Mouse (Mus musculus) liver, adult 2 months (tissue): ENCODE measurements around the gene Atp11a. TPM values are rescaled to one million over a fixed set of nuclear protein-coding genes. Genes with fewer than 3 reads are reported as not detected.
A peak's percentile ranks its signal among the peaks of the same experiment; 100 is the strongest.

Source experiments
- DNase-seq: peaks from one replicate; pipeline ENCODE4 v3.0.0-alpha.2; 2011; ENCODE audit warnings: low read depth, low spot score; ENCODE audit errors: extremely low read depth
- H3K27ac ChIP-seq: fragments of 200-500 bp; replicated peaks from 2 replicates; pipeline ENCODE4 v1.5.1; 2012; ENCODE audit warnings: low read depth, mild to moderate bottlenecking, control low read depth, inconsistent platforms, low read length; ENCODE audit not compliant: insufficient read depth
- H3K27me3 ChIP-seq: fragments of 200-500 bp; 2 replicates; pipeline ENCODE4 v1.6.1; 2012; ENCODE audit warnings: mild to moderate bottlenecking, moderate library complexity, low read length, inconsistent platforms; ENCODE audit not compliant: control insufficient read depth, insufficient read depth
- H3K36me3 ChIP-seq: fragments of 200-500 bp; 2 replicates; pipeline ENCODE4 v1.6.1; 2012; ENCODE audit warnings: low read length, inconsistent platforms; ENCODE audit not compliant: control insufficient read depth, insufficient read depth
- H3K4me1 ChIP-seq: fragments of 200-500 bp; 2 replicates; pipeline ENCODE4 v1.6.1; 2011; ENCODE audit warnings: low read length; ENCODE audit not compliant: control insufficient read depth, insufficient read depth
- H3K4me3 ChIP-seq: fragments of 200-500 bp; 2 replicates; pipeline ENCODE4 v1.5.1; 2011; ENCODE audit warnings: low read depth, mild to moderate bottlenecking, control low read depth, low read length, moderate library complexity; ENCODE audit not compliant: insufficient read depth
- H3K79me2 ChIP-seq: fragments of 200-500 bp; 2 replicates; pipeline ENCODE4 v1.6.1; 2012; ENCODE audit warnings: inconsistent platforms, mild to moderate bottlenecking, low read length, moderate library complexity; ENCODE audit not compliant: control insufficient read depth, insufficient read depth
- H3K9ac ChIP-seq: fragments of 200-500 bp; 2 replicates; pipeline ENCODE4 v1.6.1; 2012; ENCODE audit warnings: low read depth, mild to moderate bottlenecking, control low read depth, inconsistent platforms, low read length
- CTCF ChIP-seq: fragments of 200-500 bp; IDR thresholded peaks from 2 replicates; pipeline ENCODE4 v1.5.1; 2011; ENCODE audit warnings: low read depth, low read length, control low read depth
- POLR2A ChIP-seq: fragments of 200-500 bp; IDR thresholded peaks from 2 replicates; pipeline ENCODE4 v1.6.1; 2011; ENCODE audit warnings: low read length, control low read depth; ENCODE audit not compliant: insufficient read depth; ENCODE audit errors: extremely low read depth
- WGBS: fragments of 180-500 bp; shearing (Covaris S2); methylation state at CpG from one replicate; pipeline ENCODE4 v1.1.7; 2018; 5-methylcytosine and 5-hydroxymethylcytosine counted together
- polyA plus RNA-seq: library from polyadenylated mRNA; depleted of rRNA; stranded (reverse); fragments of >200 nt; gene quantifications from 2 replicates; pipeline ENCODE4 v1.2.3, GENCODE M21; 2012; rRNA removed
- total RNA-seq: library from RNA; depleted of rRNA; stranded (reverse); fragments of >200 nt; gene quantifications from 2 replicates; pipeline ENCODE4 v1.2.3, GENCODE M21; 2014; rRNA removed

Gene Atp11a
- total and polyA plus RNA-seq, 2 experiments = 4.8 to 6.6 TPM

DNA sequence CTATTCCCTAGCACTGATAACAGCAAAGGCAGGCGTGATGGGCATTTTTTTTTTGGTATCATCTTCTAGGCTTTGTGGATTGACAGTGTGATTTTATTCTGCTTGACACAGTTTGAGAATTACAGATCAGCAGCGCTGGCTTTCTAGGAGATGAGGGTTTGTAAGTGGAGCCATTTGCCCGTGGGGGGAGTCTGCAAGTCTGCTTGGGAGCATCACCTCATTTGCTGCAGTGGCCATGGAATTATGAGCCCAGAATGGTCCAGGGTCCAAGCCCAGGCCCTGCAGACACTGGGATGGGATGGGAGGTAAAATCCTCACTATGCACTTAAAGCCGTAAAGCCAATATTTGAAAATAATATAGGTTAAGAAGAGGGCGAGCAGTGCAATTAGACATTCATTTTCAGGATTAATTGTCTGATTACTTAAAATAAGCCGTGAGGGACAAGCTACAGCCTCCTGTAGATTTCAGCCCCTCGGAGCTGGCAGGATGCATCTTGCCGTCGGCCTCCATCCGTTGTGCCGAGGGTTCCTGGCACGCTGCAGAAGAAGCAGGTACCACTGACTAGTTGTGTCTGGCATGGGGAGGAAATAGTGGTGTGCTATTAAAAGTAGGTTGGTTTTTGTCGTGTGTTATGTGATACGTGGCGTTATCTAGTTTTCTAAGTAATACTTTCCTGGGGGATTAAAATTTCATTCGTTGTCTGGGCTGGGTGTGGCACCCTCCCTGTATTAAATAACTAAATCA lies 159.5 kb downstream of the Atp11a start:
- no peaks in the 10 kb centered on the region for H3K4me1 ChIP-seq
- no peaks in the 10 kb centered on the region for H3K79me2 ChIP-seq
- 73% methylated on average over 16 of the region's 16 CpGs for WGBS
- no peaks in the 10 kb centered on the region for H3K36me3 ChIP-seq
- TF ChIP-seq POLR2A = no peak
- peaks cover 5% of the 10 kb centered on the region for H3K27me3 ChIP-seq
- no peak for DNase-seq
- no peak overlapping the region for H3K27ac ChIP-seq
- no peak overlapping the region for H3K9ac ChIP-seq
- no peak overlapping the region for H3K4me3 ChIP-seq

- H3K36me3 ChIP-seq = no peaks in the 10 kb centered on the region
- DNase-seq = no peak
- TF ChIP-seq CTCF (no peak), POLR2A (no peak)
Measured at GRCm38 (mm10) chr8:12917029-12917428, 160.2 kb downstream of the Atp11a start.

GRCm38 (mm10) chr8:12917831-12918230 lies 161.0 kb downstream of the Atp11a start:
- H3K79me2 ChIP-seq = no peaks in the 10 kb centered on the region
- TF ChIP-seq POLR2A = no peak
- no peak overlapping the region for H3K4me3 ChIP-seq
- no peaks in the 10 kb centered on the region for H3K36me3 ChIP-seq
- H3K4me1 ChIP-seq = no peaks in the 10 kb centered on the region
- 39% methylated on average over 4 of the region's 4 CpGs for WGBS
- no peak overlapping the region for H3K27ac ChIP-seq
- H3K27me3 ChIP-seq = peaks cover 5% of the 10 kb centered on the region
- DNase-seq = peak; percentile 14
- no peak overlapping the region for H3K9ac ChIP-seq

More at GRCm38 (mm10) chr8:12917029-12917428, 160.2 kb downstream of the Atp11a start:
- Histone ChIP-seq H3K4me1 (no peaks in the 10 kb centered on the region), H3K27me3 (peaks cover 5% of the 10 kb centered on the region), H3K4me3 (no peak overlapping the region), H3K27ac (no peak overlapping the region), H3K79me2 (no peaks in the 10 kb centered on the region), H3K9ac (no peak overlapping the region)
- 74% methylated on average over 3 of the region's 3 CpGs for WGBS

Other genes with a start within 250 kb of the Atp11a start
- gene Spaca7, start 184.0 kb upstream of the Atp11a start, total RNA-seq = not detected in 2 replicates
- gene Spaca7, start 184.0 kb upstream of the Atp11a start, polyA plus RNA-seq = not detected in 2 replicates
- 12.8 and 19.1 TPM in 2 replicates for gene Tubgcp3, start 84.8 kb upstream of the Atp11a start, total RNA-seq
- 14.4 and 21.9 TPM in 2 replicates for gene Tubgcp3, start 84.8 kb upstream of the Atp11a start, polyA plus RNA-seq
- gene Mcf2l, start 116.8 kb downstream of the Atp11a start, total RNA-seq = 0.40 and 1.1 TPM in 2 replicates
- 0.11 and 0.32 TPM in 2 replicates for gene Mcf2l, start 116.8 kb downstream of the Atp11a start, polyA plus RNA-seq